Mouse (Mus musculus): ENCODE measurements around the gene Zmynd8.

DNA sequence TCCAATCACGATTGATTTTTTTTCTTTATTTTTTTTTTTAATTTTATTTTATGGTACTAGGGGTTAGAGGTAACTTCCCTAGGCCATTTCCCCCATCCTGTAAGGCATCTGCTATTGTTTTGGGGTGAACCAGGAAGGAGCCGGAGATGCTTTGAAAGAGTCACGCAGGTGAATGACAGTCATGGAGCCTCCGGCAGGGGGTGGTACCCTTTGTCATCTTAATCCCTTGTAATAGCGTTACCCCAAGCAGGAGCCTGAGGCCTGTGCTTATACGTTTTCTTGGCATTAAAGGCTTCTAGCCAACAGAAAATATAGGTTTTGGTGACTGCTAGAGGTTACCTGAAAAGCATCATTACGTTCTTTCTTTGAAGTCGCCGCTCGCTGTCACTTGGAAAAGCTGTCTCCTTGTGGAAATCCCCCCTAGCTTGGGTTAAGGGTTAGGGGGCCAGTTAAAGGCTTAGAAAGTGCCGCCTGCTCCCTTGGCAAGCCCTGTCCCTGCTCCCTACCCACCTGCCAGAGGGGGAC, 157.2 kb downstream of the Zmynd8 start:
- no peak for TF ChIP-seq CTCF (IDR thresholded peaks at IDR 0.05; ENCODE audit: low read depth)
- no peak for TF ChIP-seq EP300 (IDR thresholded peaks at IDR 0.05; ENCODE audit: low read depth)

Data from liver, postnatal 0 days (tissue).